Mouse (Mus musculus): ENCODE measurements at regions not wholly inside any gene's neighbourhood (a gene's known extent, or its start where the extent isn't known, plus 50 kb on each side); places are given as distances from the start of the nearest gene placed in this dataset.

DNA sequence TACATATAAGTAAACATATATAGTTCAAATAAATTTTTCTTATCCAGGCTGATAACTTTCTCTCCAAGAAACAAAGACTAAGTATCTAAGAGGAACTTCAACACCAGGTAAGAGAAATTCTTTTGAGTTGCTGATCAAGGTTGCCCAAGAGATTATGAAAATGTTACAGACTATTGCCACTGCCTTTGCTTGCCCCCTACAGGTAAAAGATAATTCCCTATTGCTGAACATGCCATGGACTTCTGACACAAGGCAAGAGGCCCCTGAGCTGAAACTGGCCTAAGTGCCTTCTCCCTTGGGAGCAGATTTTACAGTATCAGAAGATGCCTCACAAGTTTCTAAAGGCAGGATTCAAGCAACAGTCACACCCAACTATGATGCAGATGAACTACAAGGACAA, 2914.2 kb upstream of the Gm6569 start:
- DNase-seq (ENCODE audit: low spot score in 2 of 2), result no peak

DNA sequence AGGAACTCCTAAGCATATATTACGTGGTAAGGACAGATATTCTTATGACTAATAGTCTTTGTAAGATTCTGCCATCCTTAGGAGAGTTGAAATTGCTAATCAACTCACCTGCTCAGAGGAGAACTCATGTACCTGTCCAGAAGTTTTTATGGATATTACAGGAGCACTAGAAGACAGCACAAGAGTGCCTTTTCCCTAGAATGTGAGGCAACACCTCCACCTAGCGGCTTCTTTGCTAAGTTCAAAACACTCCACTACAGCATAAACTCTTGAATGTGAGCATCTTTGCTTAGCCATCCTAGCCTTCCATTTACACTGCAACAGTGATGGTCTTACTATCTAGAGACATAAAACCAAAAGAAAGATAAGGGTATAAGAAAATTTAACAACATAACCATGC, 2913.5 kb upstream of the Gm6569 start:
- peak in 1 of 2 experiments; percentile 69 for DNase-seq (ENCODE audit: low spot score in 2 of 2)

Data from left cerebral cortex, adult 9 months (tissue).